Mouse (Mus musculus) stomach, embryonic 15.5 days (tissue): ENCODE results near the gene Serpina1e. TPM values are rescaled to one million over a fixed set of nuclear protein-coding genes. Genes with fewer than 3 reads are reported as not detected.

Experiments used
- ATAC-seq: fragments of 200-750 bp; cut with Nextera tagmentation; 2 replicates; pipeline ENCODE4 v1.8.0; 2017; ENCODE audit warnings: low read depth, moderate number of reproducible peaks, moderate TSS enrichment; ENCODE audit not compliant: insufficient read depth, low FRiP score
- H3K27ac ChIP-seq: fragments of 300-500 bp; sonication (generic); 2 replicates; pipeline ENCODE4 v1.5.1; 2015; ENCODE audit warnings: mild to moderate bottlenecking, inconsistent platforms
- H3K27me3 ChIP-seq: fragments of 300-500 bp; sonication (generic); replicated peaks from 2 replicates; pipeline ENCODE4 v1.6.1; 2015; ENCODE audit warnings: inconsistent platforms
- H3K36me3 ChIP-seq: fragments of 300-500 bp; sonication (generic); 2 replicates; pipeline ENCODE4 v1.6.1; 2015; ENCODE audit warnings: inconsistent platforms
- H3K4me1 ChIP-seq: fragments of 300-500 bp; sonication (generic); 2 replicates; pipeline ENCODE4 v1.6.1; 2015; ENCODE audit warnings: inconsistent platforms
- H3K4me2 ChIP-seq: fragments of 300-500 bp; sonication (generic); 2 replicates; pipeline ENCODE4 v1.6.1; 2015; ENCODE audit warnings: mild to moderate bottlenecking, inconsistent platforms
- H3K4me3 ChIP-seq: fragments of 300-500 bp; sonication (generic); replicated peaks from 2 replicates; pipeline ENCODE4 v1.5.1; 2015; ENCODE audit warnings: inconsistent platforms
- H3K9ac ChIP-seq: fragments of 300-500 bp; sonication (generic); 2 replicates; pipeline ENCODE4 v1.6.1; 2015; ENCODE audit warnings: inconsistent platforms
- H3K9me3 ChIP-seq: fragments of 300-500 bp; sonication (generic); 2 replicates; pipeline ENCODE4 v1.6.1; 2016; ENCODE audit warnings: inconsistent platforms
- WGBS: fragments of 180-500 bp; shearing (Covaris S2); methylation state at CpG from one replicate; pipeline ENCODE4 v1.1.7; 2015; 5-methylcytosine and 5-hydroxymethylcytosine counted together
- polyA plus RNA-seq: library from polyadenylated mRNA; unstranded; fragments of >200 nt; fragmentation: Nextera tagmentation; extraction: Ambion mirVana; gene quantifications from 2 replicates; pipeline ENCODE4 v1.2.1, GENCODE M21; 2015

Serpina1e gene
- polyA plus RNA-seq, 1 experiment from 2014 or later, result 20.6 TPM

GRCm38 (mm10) chr12:103985868-103986267, 27.1 kb upstream of the Serpina1e start:
- no peak overlapping the region for H3K9ac ChIP-seq
- H3K27ac ChIP-seq, result no peak overlapping the region
- H3K4me1 ChIP-seq, result 0 out of 2 replicates have a peak, but pooled peaks cover 3% of the 10 kb centered on the region
- H3K36me3 ChIP-seq, result no peaks in the 10 kb centered on the region
- no peaks in the 10 kb centered on the region for H3K27me3 ChIP-seq
- 53% methylated on average over 5 of the region's 5 CpGs for WGBS
- no peak overlapping the region for H3K4me3 ChIP-seq
- no peak for ATAC-seq
- no peak overlapping the region for H3K4me2 ChIP-seq
- H3K9me3 ChIP-seq, result no peaks in the 10 kb centered on the region

DNA sequence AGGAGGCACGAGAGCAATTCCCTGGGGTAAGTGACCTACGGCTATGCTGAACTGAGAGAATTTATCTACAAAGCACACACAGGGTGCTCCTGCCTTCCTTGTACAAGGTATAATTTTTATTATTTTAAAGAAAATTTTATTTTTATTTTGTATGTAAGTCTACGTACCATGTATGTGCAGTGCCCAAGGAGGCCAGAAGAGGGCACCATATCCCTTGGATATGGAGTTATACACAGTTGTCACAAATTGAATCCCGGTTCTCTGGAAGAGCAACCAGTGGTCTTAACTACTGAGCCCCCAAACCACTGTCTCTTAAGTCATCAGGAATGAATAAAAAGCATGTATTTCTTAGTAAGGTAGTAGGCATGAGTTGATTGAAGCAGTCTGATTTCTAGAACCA, 26.2 kb upstream of the Serpina1e start:
- H3K4me3 ChIP-seq, result no peak overlapping the region
- no peaks in the 10 kb centered on the region for H3K9me3 ChIP-seq
- WGBS, result 59% methylated on average over 4 of the region's 4 CpGs
- H3K36me3 ChIP-seq, result no peaks in the 10 kb centered on the region
- no peaks in the 10 kb centered on the region for H3K27me3 ChIP-seq
- H3K27ac ChIP-seq, result no peak overlapping the region
- H3K4me1 ChIP-seq, result 0 out of 2 replicates have a peak, but pooled peaks cover 3% of the 10 kb centered on the region
- H3K9ac ChIP-seq, result no peak overlapping the region
- H3K4me2 ChIP-seq, result no peak overlapping the region
- no peak for ATAC-seq

DNA sequence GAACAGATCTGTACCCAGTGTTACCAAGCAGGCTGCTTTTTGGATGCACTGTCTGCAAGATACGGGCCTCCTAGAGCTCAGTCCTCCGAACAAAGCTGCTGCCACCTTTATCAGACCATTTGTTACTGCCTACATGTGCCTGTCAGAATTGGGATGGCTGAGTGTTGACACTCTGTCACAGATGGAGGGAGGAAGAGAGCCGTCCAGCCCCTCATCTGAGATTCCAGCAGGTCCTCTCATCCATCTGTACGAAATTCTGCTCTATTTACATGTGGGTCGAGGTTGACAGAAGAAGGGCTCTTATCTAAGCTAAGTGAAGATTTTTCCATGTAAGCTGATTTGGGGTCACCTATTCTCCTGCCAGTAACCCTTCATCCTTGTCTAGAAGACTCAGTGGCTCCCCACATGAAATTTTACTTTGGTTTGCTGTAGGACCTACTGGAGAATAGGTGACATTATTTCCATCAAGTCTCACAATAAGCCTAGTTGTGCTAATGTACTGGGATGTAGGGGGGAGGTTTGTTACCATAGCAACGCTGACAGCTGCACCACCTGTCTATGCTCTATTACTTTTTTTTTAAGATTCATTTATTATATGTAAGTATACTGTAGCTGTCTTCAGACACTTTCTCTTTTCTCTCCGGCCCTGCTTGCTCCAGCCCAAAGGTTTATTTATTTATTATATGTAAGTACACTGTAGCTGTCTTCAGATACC, 23.0 kb upstream of the Serpina1e start:
- no peaks in the 10 kb centered on the region for H3K27me3 ChIP-seq
- no peaks in the 10 kb centered on the region for H3K9me3 ChIP-seq
- H3K4me3 ChIP-seq, result no peak overlapping the region
- no peak overlapping the region for H3K4me2 ChIP-seq
- 52% methylated on average over 7 of the region's 7 CpGs for WGBS
- no peaks in the 10 kb centered on the region for H3K36me3 ChIP-seq
- no peak for ATAC-seq
- no peak overlapping the region for H3K27ac ChIP-seq
- no peak overlapping the region for H3K9ac ChIP-seq
- no peaks in the 10 kb centered on the region for H3K4me1 ChIP-seq

DNA sequence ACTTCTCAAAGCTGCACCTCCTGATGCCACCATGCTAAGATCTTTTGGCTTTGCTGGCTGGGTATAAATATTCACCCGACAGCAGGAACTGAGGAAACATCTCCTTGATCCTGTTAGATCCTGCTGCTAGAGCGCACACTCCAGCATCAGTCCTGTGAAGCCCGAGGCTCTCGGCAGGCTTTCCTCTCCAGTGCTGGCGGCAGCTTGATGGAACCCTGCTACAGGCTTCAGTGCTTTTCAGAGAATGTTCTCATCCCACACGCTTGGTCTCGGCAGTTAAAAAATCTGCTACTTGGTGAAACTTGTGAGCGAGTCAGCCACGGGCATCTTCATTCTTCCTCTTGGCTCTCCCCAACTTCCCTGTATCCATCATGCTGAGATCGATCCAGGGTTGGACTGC, 19.5 kb upstream of the Serpina1e start:
- WGBS, result 84% methylated on average over 10 of the region's 10 CpGs
- H3K36me3 ChIP-seq, result no peaks in the 10 kb centered on the region
- H3K4me2 ChIP-seq, result no peak overlapping the region
- H3K27ac ChIP-seq, result no peak overlapping the region
- H3K27me3 ChIP-seq, result no peaks in the 10 kb centered on the region
- H3K9me3 ChIP-seq, result no peaks in the 10 kb centered on the region
- no peaks in the 10 kb centered on the region for H3K4me1 ChIP-seq
- H3K4me3 ChIP-seq, result no peak overlapping the region
- no peak for ATAC-seq
- H3K9ac ChIP-seq, result no peak overlapping the region

DNA sequence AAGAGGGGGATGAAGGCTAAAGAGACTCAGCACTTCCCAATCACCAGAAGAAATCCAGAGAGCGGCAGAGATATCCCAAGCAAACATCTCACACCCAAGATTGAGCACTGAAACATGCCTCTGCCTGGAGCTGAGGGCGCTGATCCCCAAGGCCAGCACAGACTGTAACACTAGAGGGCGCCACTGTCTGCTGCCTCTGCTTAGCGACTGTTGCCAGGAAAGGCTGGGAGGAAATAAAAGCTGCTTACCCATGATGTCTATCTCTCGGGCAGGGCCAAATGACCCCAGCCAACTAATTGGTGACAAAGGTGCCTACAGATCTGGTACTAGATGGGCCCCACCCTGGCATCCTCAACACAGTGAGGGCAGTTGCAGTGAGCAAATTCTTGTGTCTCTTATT, 19.1 kb upstream of the Serpina1e start:
- H3K4me2 ChIP-seq, result no peak overlapping the region
- 36% methylated on average over 5 of the region's 5 CpGs for WGBS
- no peak overlapping the region for H3K4me3 ChIP-seq
- H3K36me3 ChIP-seq, result no peaks in the 10 kb centered on the region
- H3K4me1 ChIP-seq, result no peaks in the 10 kb centered on the region
- no peak overlapping the region for H3K9ac ChIP-seq
- H3K27me3 ChIP-seq, result no peaks in the 10 kb centered on the region
- ATAC-seq, result no peak
- no peak overlapping the region for H3K27ac ChIP-seq
- H3K9me3 ChIP-seq, result no peaks in the 10 kb centered on the region

- no peaks in the 10 kb centered on the region for H3K4me1 ChIP-seq
- no peak overlapping the region for H3K4me2 ChIP-seq
- no peak for ATAC-seq
- H3K9me3 ChIP-seq, result no peaks in the 10 kb centered on the region
- H3K27ac ChIP-seq, result no peak overlapping the region
- H3K27me3 ChIP-seq, result no peaks in the 10 kb centered on the region
- no peak overlapping the region for H3K9ac ChIP-seq
- WGBS, result 59% methylated on average over 3 of the region's 3 CpGs
- H3K4me3 ChIP-seq, result no peak overlapping the region
- H3K36me3 ChIP-seq, result no peaks in the 10 kb centered on the region
These were observed 18.3 kb upstream of the Serpina1e start for GRCm38 (mm10) chr12:103977060-103977459.

- no peaks in the 10 kb centered on the region for H3K36me3 ChIP-seq
- H3K4me3 ChIP-seq, result no peak overlapping the region
- no peak overlapping the region for H3K4me2 ChIP-seq
- H3K27me3 ChIP-seq, result no peaks in the 10 kb centered on the region
- no peak overlapping the region for H3K9ac ChIP-seq
- no peaks in the 10 kb centered on the region for H3K4me1 ChIP-seq
- H3K9me3 ChIP-seq, result no peaks in the 10 kb centered on the region
- H3K27ac ChIP-seq, result no peak overlapping the region
- no peak for ATAC-seq
- 84% methylated on average over 4 of the region's 4 CpGs for WGBS
These were observed 12.3 kb upstream of the Serpina1e start for GRCm38 (mm10) chr12:103971080-103971479.

DNA sequence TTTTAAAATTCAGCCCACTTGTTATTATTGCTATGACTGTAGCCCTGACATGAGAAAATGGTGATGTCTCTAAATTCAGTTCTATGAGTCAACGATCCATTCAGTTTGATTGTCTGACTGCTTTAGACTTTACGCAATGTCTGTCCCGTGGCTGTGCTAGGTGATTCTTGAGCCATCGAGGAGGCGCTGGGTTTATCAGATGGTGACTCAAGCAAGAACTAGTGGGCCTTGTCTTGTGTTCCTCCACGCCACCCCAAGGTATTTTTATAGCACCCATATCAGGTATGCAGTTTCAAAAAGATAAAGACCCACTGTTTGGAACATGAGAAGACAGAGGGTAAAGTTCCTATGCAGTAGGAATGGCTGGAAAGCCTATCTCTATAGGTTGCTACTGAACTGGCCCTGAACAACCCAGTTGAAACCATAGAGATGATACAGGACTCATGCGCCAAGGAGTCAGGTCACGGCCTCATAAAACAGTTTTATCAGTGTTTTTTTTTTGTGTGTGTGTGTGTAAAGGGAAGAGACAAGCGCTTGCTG, 10.9 kb upstream of the Serpina1e start:
- H3K4me2 ChIP-seq, result no peak overlapping the region
- no peaks in the 10 kb centered on the region for H3K4me1 ChIP-seq
- H3K27me3 ChIP-seq, result no peaks in the 10 kb centered on the region
- no peaks in the 10 kb centered on the region for H3K9me3 ChIP-seq
- WGBS, result 83% methylated on average over 9 of the region's 9 CpGs
- no peak overlapping the region for H3K27ac ChIP-seq
- H3K36me3 ChIP-seq, result no peaks in the 10 kb centered on the region
- ATAC-seq, result no peak; the same call in 1 of the 2 replicates
- H3K9ac ChIP-seq, result no peak overlapping the region
- H3K4me3 ChIP-seq, result no peak overlapping the region

DNA sequence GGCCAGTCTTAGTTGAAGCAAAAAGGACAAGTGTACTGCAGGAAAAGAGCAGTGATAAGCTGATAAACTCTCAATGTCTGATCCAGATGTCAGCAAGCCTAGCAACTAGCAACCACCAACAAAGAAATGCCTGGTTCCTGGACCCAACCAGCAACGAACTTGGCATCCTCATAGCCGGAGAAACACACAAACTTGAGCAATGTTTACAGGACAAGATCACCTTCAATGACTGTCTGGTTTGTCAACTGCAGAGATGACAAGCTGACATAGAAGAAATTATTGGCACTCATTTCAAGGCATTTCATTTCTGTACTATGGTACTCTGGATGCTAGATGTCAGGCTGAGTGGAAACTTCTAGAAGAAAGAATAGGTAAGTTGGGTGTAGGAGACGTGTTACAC, 8.0 kb upstream of the Serpina1e start:
- Histone ChIP-seq H3K27ac (no peak overlapping the region), H3K4me1 (no peaks in the 10 kb centered on the region), H3K27me3 (no peaks in the 10 kb centered on the region), H3K9me3 (no peaks in the 10 kb centered on the region), H3K4me2 (no peak overlapping the region), H3K9ac (no peak overlapping the region), H3K4me3 (no peak overlapping the region), H3K36me3 (no peaks in the 10 kb centered on the region)
- ATAC-seq, result no peak
- WGBS, result 69% methylated on average over 3 of the region's 3 CpGs

DNA sequence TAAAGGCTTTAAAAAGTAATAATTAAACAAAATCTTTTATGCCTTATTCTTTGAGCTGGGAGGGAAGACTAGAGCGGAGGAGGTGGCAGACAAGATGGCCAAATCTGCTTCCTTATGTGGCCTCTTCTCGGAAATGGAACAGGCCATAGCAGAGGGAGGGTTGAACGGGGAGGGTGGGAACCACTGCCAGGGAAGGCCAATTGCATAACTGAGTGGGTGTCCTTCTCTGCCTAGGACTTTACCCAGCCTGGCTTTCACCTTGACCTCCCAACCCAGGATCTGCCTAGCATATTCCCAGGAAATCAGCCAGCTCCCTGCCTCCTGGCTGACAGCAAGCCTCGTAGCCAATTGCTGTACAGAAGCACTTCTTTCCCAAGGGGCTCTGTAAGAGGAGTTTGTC, 4.5 kb upstream of the Serpina1e start:
- H3K4me2 ChIP-seq, result no peak overlapping the region
- H3K9me3 ChIP-seq, result no peaks in the 10 kb centered on the region
- H3K4me3 ChIP-seq, result no peak overlapping the region
- H3K27me3 ChIP-seq, result no peaks in the 10 kb centered on the region
- H3K9ac ChIP-seq, result no peak overlapping the region
- ATAC-seq, result no peak
- H3K27ac ChIP-seq, result no peak overlapping the region
- WGBS, result 81% methylated on average over 4 of the region's 4 CpGs
- H3K4me1 ChIP-seq, result no peaks in the 10 kb centered on the region
- H3K36me3 ChIP-seq, result no peaks in the 10 kb centered on the region

GRCm38 (mm10) chr12:103962860-103963259, 4.1 kb upstream of the Serpina1e start:
- ATAC-seq, result no peak
- Histone ChIP-seq H3K36me3 (no peaks in the 10 kb centered on the region), H3K27ac (no peak overlapping the region), H3K4me3 (no peak overlapping the region), H3K9me3 (no peaks in the 10 kb centered on the region), H3K4me1 (no peaks in the 10 kb centered on the region), H3K4me2 (no peak overlapping the region), H3K27me3 (no peaks in the 10 kb centered on the region), H3K9ac (no peak overlapping the region)
- WGBS, result 79% methylated on average over 8 of the region's 8 CpGs

GRCm38 (mm10) chr12:103962337-103962736, 3.6 kb upstream of the Serpina1e start:
- H3K9ac ChIP-seq, result no peak overlapping the region
- ATAC-seq, result no peak
- 82% methylated on average over 5 of the region's 5 CpGs for WGBS
- H3K27me3 ChIP-seq, result no peaks in the 10 kb centered on the region
- no peaks in the 10 kb centered on the region for H3K9me3 ChIP-seq
- no peak overlapping the region for H3K4me3 ChIP-seq
- H3K4me1 ChIP-seq, result no peaks in the 10 kb centered on the region
- no peaks in the 10 kb centered on the region for H3K36me3 ChIP-seq
- no peak overlapping the region for H3K27ac ChIP-seq
- no peak overlapping the region for H3K4me2 ChIP-seq

DNA sequence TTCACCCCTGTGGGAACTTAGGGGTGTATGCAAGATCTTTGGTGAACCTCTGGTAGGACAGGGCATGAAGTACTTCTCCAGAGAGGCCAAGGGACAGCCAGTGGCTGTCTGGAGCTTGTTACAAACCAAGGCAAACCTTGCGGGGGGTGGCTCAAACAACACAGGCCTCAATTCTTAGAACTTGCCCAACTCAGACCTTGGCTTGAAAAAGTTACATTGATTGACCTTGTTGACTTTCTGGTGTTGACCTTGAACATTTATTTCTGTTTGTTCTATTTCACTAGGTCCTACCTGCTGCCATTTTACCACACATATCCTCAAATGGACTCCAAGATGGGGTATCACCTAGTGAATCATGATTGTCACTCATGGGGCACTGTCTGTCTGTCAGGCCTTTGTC, 2.9 kb upstream of the Serpina1e start:
- H3K4me2 ChIP-seq, result no peak overlapping the region
- no peak overlapping the region for H3K4me3 ChIP-seq
- H3K27me3 ChIP-seq, result no peaks in the 10 kb centered on the region
- H3K9me3 ChIP-seq, result no peaks in the 10 kb centered on the region
- WGBS, result 90% methylated on average over 1 of the region's 1 CpGs
- no peak for ATAC-seq
- no peaks in the 10 kb centered on the region for H3K36me3 ChIP-seq
- H3K9ac ChIP-seq, result no peak overlapping the region
- no peaks in the 10 kb centered on the region for H3K4me1 ChIP-seq
- H3K27ac ChIP-seq, result no peak overlapping the region
